Mouse (Mus musculus): ENCODE data around the gene Ripor2.
A peak's percentile ranks its signal among the peaks of the same experiment; 100 is the strongest.

Ripor2 gene

DNA sequence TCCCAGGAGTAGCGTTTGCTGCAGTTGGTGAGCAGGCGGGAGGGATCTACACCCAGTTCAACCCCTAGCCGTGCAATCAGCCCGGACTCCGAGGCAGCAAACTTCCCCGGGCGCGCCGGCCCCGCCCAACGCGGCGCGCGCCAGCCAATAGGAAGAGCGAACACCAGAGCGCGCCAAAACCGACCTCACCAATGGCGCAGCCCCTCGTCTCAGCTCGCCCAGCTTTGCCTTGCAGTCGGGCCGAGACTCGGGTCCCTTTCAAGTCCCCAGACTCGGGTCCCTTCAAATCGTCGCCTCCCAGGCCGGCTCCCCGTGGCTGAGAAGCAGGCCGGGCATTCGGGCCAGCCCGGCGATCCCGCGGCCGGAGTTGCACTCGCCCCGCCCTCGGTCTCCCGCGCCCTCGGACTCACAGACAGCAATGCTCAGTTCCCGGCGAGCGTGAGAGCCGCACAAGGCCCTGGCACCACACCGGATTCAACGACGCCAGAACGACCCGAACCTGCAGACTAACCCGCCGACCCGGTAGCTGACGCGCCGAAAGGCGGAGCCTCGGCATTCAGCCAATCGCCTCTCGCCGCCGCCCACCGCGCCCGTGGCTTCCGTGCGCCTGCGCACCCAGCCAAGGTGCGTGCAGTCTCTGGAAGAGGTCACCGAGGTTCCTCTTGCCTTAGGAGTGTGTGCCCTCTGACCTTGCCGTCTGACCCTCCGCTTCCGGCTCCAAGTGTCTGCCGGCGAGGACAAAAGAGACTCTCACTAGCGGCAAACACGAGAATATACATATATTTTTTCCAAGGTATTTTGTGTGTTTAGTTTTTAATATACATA is 179.6 kb downstream of the Ripor2 start, which contains the start of gene Gmnn:
Gene Gmnn, minus strand, starts transcription at position 521 of the 825 bp plus-strand sequence.
- no peak; the same call in 1 of the 2 replicates for TF ChIP-seq GATA4 (IDR thresholded peaks at IDR 0.05; ENCODE audit: insufficient replicate concordance, low read length)

DNA sequence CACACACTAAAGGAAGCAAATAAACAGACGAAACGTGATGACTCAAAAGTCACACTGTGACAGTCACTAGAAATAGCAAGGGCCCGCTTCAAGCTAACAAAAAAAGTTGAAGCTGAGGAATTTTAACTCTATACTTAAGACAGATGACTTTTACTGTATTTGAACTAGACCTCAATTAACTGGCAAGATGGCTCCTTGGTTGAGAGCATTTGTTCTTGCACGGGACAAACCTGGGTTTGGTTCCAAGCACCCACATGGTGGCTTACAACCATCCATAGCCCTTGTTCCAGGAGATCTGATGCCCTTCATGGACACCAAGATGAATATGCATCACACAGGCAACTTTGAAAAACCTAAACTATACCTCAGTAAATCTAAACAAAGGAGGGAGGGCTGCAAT is 180.3 kb downstream of the Ripor2 start:
- no peak for TF ChIP-seq GATA4 (IDR thresholded peaks at IDR 0.05; ENCODE audit: insufficient replicate concordance, low read length)

DNA sequence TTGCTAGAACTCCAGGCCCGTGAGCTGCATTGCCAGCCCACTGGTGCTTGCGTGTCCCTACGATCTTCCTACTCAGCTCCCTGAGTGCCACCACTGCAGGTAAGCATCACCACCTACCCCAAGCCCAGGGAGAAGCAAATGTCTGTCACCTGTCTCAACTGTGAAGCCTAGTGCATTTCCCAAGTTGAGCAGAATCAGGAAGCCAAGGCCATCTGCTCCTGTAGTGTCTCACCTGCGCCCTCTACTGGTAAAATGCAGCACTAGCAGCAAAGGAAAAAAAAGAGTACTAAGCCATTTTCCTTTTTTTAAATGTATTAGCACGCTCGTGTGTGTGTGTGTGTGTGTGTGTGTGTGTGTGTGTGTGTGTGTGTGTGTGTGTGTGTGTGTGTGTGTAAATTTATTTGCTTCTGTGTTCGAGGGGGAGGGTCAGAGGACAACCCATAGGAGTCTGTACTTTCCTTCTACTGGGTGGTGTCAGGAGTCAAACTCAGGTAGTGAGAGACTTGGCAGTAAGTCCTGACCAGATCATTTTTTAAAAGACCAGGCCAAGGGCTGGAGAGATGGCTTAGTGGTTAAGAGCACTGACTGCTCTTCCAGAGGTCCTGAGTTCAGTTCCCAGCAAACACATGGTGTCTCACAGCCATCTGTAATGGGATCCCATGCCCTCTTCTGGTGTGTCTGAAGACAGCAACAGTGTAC is 194.3 kb downstream of the Ripor2 start:
- no peak for TF ChIP-seq GATA4 (IDR thresholded peaks at IDR 0.05; ENCODE audit: insufficient replicate concordance, low read length)

DNA sequence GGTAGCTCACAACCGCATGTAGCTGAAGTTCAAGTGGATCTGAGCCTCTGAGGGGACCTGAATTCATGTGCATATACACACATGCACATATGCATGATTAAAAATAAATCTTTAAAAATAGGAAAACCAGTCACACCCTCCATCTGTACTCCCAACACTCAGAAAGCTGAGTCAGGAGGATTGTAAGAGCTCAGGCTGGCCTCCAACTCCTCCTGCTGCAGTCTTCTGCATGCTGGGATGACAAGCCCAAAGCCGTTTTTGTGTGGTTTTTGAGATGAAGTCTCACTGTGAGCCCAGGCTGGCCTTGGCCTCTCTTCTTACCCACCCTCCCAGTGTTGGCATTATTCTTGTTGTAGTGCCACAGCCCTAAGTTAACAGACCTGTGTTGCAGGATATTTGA is 196.0 kb downstream of the Ripor2 start:
- no peak for TF ChIP-seq GATA4 (IDR thresholded peaks at IDR 0.05; ENCODE audit: insufficient replicate concordance, low read length)

DNA sequence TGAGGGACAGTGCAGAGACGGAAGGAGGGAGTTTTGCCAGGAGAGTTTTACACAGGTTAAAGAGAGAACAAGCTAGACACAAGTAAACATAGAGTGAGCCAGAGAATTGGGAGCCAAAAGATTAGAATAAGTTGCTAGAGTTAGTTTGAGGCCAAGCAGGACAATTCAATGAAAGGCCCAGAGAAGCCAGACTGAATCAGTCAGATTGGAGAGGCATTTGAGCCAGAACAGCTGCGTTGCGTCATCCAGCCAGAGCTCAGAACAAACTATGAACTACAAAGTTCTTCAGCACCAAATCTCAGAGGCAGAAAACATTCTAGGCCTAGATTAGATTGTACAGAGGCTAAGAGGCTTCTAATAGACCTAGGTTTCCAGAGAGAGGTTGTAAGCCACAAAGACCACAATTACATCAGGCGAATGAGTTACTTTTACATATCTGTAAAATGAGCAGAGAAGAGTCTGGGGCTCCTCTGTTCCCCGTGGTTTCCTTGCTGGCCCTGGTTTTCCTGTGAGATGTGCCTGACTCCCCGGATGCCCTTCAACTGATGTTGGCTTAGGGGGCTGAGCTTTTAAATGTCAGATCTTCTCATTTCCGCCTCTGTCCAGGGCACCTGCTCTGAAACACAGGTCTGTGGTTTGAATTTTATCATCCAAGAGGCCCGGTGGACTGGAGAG is 196.9 kb downstream of the Ripor2 start:
- peak; percentile 73; the same call in 1 of the 2 replicates for TF ChIP-seq GATA4 (IDR thresholded peaks at IDR 0.05; ENCODE audit: insufficient replicate concordance, low read length)

DNA sequence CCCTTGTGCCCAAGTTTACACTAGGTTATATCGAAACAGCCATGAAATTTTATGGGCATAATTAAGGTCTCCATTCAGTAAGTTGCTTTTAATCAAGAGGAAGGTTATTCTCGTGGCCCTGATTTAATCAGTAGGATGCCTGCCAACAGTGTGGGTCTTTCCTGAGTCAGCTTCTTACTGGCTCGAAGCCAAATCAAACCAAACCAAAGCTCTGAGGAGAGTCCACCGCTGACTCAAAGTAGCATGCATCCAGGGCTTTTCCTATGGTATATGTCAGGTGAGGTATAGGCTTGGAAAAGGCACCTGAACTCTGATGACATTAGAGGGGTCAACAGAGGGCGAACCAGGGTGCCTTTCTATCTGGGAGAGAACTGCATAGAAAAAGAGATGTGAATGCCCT is 199.9 kb downstream of the Ripor2 start:
- no peak for TF ChIP-seq GATA4 (IDR thresholded peaks at IDR 0.05; ENCODE audit: insufficient replicate concordance, low read length)
